Mouse (Mus musculus) layer of hippocampus, adult 11-12 months (tissue): Measurements from ENCODE around the gene Actr2.
"Not testable (repeated sequence)": the region's sequence is repeated elsewhere in the genome, so short reads cannot be mapped to it uniquely, and the experiment has no call there.

Experiments used
- DNase-seq: peaks from one replicate; pipeline ENCODE4 v3.0.0; 2022; ENCODE audit warnings: low spot score

Gene Actr2

GRCm38 (mm10) chr11:20116030-20116551 lies 3.4 kb upstream of the Actr2 start:
- DNase-seq: no peak

DNA sequence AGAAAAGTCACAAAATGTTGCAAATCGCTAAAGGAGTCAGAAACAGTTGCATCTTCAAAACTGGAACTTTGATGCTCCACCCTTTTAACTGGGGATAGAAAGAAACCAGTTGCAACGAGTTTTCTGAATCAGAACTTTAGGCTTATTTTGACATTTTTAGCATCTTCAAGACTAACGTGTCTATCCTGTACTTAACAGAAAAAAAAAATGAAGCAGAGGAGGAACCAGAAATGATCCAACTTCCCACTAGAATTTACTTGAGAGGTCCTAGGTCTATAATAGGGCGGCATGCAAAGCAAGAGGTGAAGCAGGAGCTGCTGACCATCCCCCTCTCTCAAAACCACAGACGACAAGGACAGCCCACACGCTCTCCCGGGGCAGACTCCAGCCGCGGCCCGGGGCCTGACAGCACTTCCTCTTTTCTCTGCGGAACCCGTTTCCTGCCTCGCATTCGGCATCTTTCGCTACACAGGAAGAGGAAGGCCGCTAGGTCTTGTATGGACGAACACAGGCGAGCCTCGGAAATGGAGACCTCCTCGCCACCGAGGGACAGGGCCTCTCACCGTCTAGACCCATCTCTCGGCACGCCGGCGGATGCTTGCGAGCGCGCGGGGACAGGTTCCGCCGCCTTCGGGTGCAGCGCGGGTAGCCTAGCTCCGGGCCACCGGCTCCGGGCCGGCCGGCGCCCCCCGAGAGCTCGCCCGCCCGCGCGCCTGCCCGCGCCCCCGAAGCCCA lies 540 bp downstream of the Actr2 start:
- DNase-seq: peak; percentile 83

DNA sequence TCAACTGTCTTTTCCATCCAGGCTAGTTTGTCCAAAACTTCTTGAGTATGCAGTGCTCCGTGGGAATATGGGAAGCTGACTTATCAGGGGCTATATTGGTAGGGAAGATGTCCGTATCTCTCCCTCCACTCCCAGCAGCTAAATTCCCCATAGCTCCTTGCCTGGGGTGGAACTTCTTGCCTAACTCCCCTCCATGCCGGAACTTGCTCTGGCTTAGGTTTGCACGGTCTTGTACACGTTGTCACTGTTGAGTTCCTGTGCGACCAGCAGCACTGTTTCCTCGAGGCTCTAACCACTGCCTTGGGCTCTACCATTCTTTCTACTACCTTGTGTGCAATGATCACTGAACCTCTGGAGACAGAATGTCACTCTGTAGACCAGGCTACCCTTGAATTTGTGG lies 4.6 kb downstream of the Actr2 start:
- no peak for DNase-seq

- DNase-seq: no peak
Observed at GRCm38 (mm10) chr11:20107683-20108082, 5.0 kb downstream of the Actr2 start.

DNA sequence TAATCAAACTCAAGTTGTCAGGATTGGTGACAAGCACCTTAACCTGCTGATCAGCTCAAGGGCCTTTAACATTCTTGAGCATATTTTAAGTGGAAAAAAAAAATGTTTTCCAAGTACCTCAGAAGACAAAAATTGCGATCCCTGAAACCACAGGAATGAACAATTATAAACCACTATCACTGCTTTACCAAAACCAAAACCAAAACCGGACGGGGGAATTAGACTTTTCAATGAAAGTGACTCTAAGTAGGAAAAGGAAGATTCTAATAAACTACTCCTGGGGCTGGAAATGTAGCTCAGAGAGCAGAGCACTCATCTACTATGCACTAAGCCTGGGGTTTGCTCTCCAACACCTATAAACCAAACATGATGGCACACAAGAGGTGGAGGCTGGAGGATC lies 5.8 kb downstream of the Actr2 start:
- DNase-seq: no peak

DNA sequence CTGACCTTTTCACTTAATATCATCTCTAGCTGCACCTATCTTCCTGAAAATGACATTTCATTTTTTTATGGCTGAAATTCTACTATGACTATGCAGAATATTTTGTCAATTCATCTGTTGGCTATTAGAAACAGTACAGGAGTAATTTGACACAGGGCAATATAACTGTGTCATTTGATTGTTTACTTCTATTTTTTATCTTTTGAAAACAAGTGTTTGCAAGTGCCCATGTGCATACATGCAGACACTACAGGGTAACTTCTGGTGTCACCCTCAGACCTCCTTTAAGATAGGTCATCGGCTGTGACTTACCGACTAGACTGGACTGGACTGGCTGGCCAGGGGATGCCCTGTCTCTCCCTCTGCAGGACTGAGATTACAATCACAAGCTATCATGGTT lies 8.8 kb downstream of the Actr2 start:
- no peak for DNase-seq

GRCm38 (mm10) chr11:20086306-20086705 lies 26.4 kb downstream of the Actr2 start:
- no peak for DNase-seq

DNA sequence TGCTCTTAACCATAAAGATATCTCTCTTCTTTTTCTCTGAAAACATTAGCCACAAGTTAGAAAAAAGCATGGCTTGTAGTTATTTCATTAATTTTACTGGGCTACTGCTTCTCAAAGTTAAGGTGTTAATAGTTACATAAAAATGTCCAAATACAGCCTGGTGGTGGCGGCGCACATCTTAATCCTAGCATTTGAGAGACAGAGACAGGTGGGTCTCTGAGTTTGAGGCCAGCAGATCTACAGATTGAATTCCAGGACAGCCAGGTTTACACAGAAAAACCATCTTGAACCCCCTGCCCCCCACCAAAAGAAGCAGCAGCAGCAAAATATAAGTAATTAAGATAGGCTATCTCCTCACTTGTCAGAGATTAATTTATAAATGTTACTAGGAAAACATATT lies 27.1 kb downstream of the Actr2 start:
- DNase-seq: no peak

- DNase-seq: no peak
Observed at GRCm38 (mm10) chr11:20075415-20075814, 37.3 kb downstream of the Actr2 start.

DNA sequence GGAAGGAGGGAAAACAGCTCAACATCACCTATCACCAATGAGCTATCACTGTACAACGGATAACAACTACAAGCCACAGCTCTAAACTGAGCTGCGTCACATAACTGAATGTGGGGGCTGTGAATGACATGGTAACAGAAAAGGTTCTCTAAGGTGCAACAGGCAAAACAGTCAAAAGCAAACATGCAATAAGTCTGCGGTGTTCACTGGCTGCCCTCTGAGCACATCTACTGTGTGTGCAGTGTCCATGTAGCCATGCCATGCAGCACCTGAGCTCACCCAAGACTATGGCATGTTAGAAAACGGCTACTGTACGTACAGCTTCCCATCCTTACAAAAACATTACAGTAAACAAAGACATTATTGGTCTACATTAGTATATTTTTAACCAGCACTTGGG lies 39.9 kb downstream of the Actr2 start:
- no peak for DNase-seq

GRCm38 (mm10) chr11:20072174-20072573 lies 40.5 kb downstream of the Actr2 start:
- DNase-seq: peak; percentile 60

DNA sequence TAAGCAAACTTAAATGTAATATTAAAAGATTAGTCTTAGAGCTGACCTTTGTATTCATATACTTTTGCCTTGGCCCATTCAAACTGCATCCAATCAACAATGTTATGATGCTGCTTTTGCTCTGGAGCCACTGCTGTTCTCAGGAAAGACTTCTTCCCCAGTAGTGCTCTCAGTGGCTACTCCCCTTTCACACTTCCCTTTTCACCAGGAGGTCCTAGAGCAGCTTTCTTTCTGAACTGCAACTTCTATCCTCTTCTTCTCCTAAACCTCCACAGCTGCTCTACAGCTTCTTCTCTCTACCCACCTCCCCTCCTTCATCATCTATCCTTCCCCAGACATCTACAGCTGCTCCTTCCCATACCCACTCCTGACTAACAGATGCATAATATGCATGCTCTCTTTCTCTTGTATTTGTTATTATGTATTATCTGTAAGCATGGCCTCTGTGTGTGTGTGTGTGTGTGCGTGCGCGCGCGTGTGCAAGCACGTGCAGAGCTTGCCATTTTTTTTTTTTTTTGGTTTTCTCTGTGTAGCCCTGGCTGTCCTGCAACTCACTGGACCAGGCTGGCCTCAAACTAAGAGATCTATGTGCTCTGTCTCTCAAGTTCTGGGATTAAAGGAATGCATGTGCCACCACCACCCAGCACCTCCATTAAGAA lies 44.2 kb downstream of the Actr2 start:
- no peak for DNase-seq

GRCm38 (mm10) chr11:20067521-20067920 lies 45.2 kb downstream of the Actr2 start:
- no peak for DNase-seq

GRCm38 (mm10) chr11:20066106-20066505 lies 46.6 kb downstream of the Actr2 start:
- DNase-seq: no peak

- DNase-seq: no peak
Observed at GRCm38 (mm10) chr11:20064926-20065325, 47.8 kb downstream of the Actr2 start.

GRCm38 (mm10) chr11:20064086-20064485 lies 48.6 kb downstream of the Actr2 start:
- not testable (repeated sequence) for DNase-seq

DNA sequence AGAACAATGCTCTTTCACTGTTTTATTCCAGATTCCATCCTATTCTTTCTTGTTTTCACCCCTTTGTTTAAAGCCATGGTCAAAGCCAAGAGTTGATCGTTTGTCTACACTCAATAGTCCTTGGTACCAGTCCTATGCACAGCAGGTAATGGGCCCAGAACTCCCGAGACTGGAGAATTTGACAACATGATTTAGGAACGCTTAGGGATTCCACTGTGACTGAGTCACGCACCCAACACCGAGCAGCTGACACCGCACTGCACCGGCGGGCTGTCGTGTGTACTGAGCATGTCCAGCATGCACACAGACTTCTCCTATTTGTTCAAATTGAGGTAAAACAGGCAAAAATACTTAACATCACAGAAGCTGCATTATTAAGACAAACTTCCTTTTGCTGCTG lies 49.9 kb downstream of the Actr2 start:
- DNase-seq: not testable (repeated sequence)

- no peak for DNase-seq
Observed at GRCm38 (mm10) chr11:20059736-20060135, 53.0 kb downstream of the Actr2 start.

DNA sequence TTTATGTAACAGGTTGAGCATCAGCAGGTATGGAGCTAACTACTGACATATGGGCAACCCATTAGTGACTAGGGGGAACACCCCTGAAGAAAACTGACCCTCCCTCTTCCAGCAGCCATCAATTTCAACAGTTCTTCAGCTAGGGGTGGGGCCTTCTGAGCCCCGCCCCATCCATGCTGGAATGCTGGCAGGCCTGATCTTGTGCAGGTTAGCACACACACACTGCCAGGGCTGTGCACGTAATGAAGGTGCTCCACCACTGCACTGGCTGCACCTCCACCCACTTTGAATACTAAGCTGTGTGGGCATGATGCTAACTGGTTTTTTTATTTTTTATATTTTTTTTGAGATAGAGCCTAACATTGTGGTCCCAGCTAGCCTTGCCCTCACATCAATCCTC lies 55.3 kb downstream of the Actr2 start:
- no peak for DNase-seq

- no peak for DNase-seq
Observed at GRCm38 (mm10) chr11:20056168-20056567, 56.5 kb downstream of the Actr2 start.

- DNase-seq: no peak
Observed at GRCm38 (mm10) chr11:20054617-20055016, 58.1 kb downstream of the Actr2 start.

GRCm38 (mm10) chr11:20053951-20054350 lies 58.8 kb downstream of the Actr2 start:
- DNase-seq: no peak

DNA sequence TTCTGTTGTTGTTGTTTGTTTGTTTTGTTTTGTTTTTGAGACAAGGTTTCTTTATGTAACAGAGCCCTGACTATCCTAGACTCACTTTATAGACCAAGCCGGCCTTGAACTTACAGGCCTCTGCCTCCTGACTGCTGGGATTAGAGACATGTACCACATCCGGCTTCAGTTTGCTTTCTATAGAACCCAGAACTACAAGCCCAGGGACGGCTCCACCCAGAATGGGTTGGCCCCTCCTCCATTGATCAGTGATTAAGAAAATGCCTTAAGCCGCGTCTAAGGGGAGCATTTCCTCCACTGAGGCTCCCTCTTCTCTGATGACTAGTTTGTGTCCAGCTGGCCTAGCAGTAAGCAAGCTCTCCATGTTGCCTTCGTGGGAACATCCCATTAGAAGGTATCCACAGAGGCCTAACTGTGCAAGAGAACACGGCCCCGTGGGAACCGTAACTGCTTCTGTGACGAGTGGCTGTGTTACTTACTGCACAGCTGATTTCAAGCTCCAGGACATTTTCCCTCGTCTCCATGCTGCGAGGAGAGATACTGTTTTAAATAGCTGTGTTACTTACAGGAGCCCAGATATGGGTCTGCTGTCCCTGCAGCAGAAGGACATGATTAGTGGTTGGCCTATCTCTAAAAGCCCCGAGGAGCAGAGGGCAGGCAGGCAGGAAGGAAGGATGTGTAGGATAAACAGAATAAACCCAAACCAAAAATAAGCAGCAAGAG lies 59.7 kb downstream of the Actr2 start:
- DNase-seq: no peak
